Mouse (Mus musculus): ENCODE results near the gene Rcn1. TPM values are rescaled to one million over a fixed set of nuclear protein-coding genes. Genes with fewer than 3 reads are reported as not detected.
A peak's percentile ranks its signal among the peaks of the same experiment; 100 is the strongest.

Rcn1 gene
- polyA plus RNA-seq, 1 experiment from 2014 or later = 143 TPM

DNA sequence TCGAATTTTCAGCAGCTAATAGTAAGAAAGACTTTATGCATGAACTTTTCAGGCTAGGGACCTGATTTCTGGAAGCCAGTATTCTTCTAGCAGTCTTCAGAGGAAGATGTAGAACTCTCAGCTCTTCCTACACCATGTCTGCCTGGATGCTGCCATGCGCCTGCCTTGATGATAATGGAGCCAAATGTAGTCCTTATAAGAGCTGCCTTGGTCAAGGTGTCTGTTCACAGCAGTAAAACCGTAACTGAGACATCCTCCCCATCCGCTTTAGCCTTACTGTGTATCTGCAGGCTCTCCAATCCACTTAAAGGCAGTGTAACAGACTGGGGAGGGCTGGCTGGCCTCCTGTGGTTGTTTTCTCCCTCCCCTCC, 7.7 kb downstream of the Rcn1 start:
- Histone ChIP-seq H3K9ac (no peak overlapping the region), H3K36me3 (peaks cover 35% of the 10 kb centered on the region), H3K4me2 (replicated peaks) (no peak overlapping the region), H3K4me3 (no peak overlapping the region), H3K27me3 (no peaks in the 10 kb centered on the region), H3K9me3 (replicated peaks) (no peaks in the 10 kb centered on the region), H3K4me1 (no peaks in the 10 kb centered on the region), H3K27ac (no peak overlapping the region)
- no peak for ATAC-seq (ENCODE audit: low FRiP score)
- WGBS = 92% methylated on average over 4 of the region's 4 CpGs

DNA sequence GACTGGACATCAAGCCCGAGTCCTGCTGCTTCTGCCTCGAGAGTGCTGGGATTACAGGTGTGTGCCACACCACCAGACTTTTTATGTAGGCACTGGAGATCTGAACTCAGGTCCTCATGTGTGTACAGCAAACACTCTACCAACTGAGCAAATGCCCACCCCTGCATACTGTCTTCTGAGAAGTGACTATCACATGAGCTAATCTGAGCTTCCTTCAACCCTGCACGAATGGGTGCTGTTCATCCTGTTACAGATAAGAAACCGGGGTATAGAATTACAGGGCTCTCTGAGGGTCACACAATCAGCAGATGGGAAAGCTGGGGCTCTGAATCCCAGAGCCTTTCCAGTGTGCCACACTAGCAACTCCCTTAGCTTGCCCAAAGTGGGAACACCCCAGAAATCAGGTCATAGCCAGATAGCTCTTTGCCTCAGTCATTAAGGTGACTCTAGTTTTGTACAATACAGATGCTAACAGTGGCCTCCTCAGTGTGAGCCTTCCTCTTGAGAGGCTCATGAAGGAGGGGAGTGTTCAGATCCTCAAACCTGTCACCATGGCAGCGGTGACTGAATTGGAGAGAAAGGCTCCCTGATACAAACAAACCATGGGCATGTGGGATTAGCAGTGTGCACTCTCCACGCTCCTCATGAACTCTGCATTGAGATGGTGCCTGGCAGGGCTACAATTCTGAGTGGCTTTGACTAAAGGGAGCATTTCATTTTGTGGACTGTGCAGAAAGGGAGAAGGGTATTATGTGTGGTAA, 8.3 kb downstream of the Rcn1 start:
- H3K27me3 ChIP-seq = no peaks in the 10 kb centered on the region
- 82% methylated on average over 6 of the region's 6 CpGs for WGBS
- no peak overlapping the region for H3K27ac ChIP-seq
- H3K4me2 ChIP-seq (replicated peaks) = no peak overlapping the region
- no peaks in the 10 kb centered on the region for H3K4me1 ChIP-seq
- no peaks in the 10 kb centered on the region for H3K9me3 ChIP-seq (replicated peaks)
- H3K36me3 ChIP-seq = peaks cover 41% of the 10 kb centered on the region
- no peak overlapping the region for H3K9ac ChIP-seq
- ATAC-seq (ENCODE audit: low FRiP score) = peak; percentile 38; the same call in 1 of the 2 replicates
- H3K4me3 ChIP-seq = no peak overlapping the region

DNA sequence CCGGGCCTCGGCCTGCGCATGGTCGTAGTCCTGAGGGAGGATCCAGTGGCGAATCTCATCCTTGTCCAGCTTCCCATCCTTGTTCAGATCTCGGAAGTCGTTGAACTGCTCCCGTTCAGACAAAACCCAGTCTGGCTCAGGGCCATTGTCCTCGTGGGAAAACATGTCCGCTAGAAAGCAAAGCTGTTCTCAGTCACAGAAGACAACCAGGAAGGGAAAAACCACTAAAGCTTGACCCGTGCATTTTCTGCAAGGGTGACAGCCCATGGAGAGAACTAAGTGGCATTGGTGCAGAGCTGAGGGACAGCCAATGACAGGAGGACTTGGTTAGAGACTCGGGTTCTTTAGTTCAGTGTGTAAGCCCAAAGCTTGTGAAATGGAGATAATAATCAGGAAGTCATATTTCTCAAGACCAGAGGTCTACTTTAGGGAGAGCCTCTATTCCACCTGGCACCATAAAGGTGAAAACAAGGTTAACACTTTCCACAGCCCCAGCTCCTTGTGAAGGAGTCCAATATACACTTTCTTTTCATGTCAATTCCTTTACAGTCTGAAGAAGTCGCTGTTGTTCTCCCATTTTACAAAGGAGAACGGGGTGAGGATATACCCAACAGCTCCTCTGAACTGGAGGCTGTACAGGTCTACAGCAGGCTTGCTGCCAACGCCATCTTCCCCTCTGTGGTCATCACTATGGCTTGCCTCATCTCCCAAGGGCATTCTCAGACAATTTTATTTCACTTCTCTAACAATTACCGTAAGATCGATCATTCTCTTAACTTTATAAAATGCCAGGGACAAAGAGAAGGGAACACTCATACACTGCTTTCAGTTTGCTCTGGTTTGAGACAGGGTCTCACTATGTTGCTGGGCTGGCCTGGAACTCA, 9.9 kb downstream of the Rcn1 start:
- H3K4me1 ChIP-seq = no peaks in the 10 kb centered on the region
- no peak overlapping the region for H3K27ac ChIP-seq
- no peak overlapping the region for H3K9ac ChIP-seq
- no peak overlapping the region for H3K4me3 ChIP-seq
- 92% methylated on average over 17 of the region's 17 CpGs for WGBS
- ATAC-seq (ENCODE audit: low FRiP score) = no peak
- H3K36me3 ChIP-seq = peaks cover 44% of the 10 kb centered on the region
- H3K4me2 ChIP-seq (replicated peaks) = no peak overlapping the region
- no peaks in the 10 kb centered on the region for H3K9me3 ChIP-seq (replicated peaks)
- no peaks in the 10 kb centered on the region for H3K27me3 ChIP-seq

DNA sequence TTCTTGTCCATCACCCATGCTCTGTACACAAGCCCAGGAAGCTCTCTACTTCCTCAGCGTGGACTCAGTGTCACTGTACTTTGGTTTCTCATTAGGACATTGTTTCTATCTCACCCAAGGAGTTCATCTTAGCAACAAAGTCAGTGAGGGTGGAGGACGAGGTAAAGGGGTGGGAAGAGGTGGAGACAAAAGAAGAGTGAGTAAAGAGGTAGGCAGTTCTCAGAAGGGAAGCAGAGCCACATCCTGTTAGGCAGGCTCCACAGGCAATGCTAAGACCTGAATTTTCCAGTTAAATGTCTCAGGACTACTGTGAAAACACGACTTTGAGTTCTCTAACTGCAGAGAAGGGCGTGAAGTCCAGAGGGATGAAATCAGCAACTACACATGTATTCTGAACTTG, 12.7 kb downstream of the Rcn1 start:
- no peak overlapping the region for H3K4me2 ChIP-seq (replicated peaks)
- no peak overlapping the region for H3K4me3 ChIP-seq
- ATAC-seq (ENCODE audit: low FRiP score) = no peak
- H3K9me3 ChIP-seq (replicated peaks) = no peaks in the 10 kb centered on the region
- H3K27ac ChIP-seq = no peak overlapping the region
- no peak overlapping the region for H3K9ac ChIP-seq
- H3K4me1 ChIP-seq = no peaks in the 10 kb centered on the region
- peaks cover 34% of the 10 kb centered on the region for H3K36me3 ChIP-seq
- no peaks in the 10 kb centered on the region for H3K27me3 ChIP-seq
- WGBS = 83% methylated on average over 4 of the region's 4 CpGs

DNA sequence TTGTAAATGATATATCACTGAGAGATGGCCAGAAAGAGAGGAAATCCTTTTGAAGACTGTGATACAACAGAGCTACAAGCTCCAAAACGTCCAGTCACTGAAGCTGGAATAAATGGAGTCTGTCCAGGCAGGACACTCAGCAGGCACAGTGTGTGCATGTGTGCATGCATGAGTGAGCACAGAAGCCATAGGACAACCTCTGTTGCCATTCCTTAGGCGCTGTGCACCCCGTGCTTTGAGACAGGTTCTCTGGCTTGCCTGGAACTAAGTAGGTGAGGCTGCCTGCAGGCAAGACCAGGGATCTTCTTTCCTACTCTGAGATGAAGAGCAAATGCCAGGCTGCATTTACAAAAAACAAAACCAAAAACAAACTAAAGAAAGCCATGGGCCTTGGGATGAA, 14.1 kb downstream of the Rcn1 start:
- 74% methylated on average over 3 of the region's 3 CpGs for WGBS
- no peak overlapping the region for H3K27ac ChIP-seq
- no peak for ATAC-seq (ENCODE audit: low FRiP score)
- H3K36me3 ChIP-seq = peaks cover 27% of the 10 kb centered on the region; the same call in 1 of the 2 replicates
- H3K9ac ChIP-seq = no peak overlapping the region
- no peaks in the 10 kb centered on the region for H3K4me1 ChIP-seq
- no peaks in the 10 kb centered on the region for H3K9me3 ChIP-seq (replicated peaks)
- H3K4me2 ChIP-seq (replicated peaks) = no peak overlapping the region
- no peaks in the 10 kb centered on the region for H3K27me3 ChIP-seq
- no peak overlapping the region for H3K4me3 ChIP-seq

DNA sequence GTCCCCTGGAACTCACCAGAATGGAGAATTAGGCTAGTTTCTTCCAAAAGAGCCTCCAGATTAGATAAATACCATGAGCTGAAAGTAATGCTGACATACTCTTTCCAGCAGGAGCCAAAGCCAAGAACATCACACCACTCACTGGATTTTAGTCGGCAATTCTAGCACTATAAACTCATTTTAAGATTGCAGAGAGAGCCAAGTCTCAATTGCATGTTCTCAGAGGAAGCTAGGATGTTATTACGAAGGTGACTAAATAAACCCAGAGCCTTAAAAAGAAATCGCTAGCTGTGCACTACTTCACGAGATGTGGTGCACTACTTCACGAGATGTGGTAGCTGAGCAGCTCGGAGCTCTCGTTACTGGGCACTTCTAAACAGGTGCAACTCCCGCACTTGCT, 16.1 kb downstream of the Rcn1 start:
- Histone ChIP-seq H3K4me3 (no peak overlapping the region), H3K27ac (no peak overlapping the region), H3K4me1 (no peaks in the 10 kb centered on the region), H3K27me3 (no peaks in the 10 kb centered on the region), H3K9ac (no peak overlapping the region), H3K9me3 (replicated peaks) (no peaks in the 10 kb centered on the region), H3K36me3 (peaks cover 20% of the 10 kb centered on the region; the same call in 1 of the 2 replicates), H3K4me2 (replicated peaks) (no peak overlapping the region)
- no peak for ATAC-seq (ENCODE audit: low FRiP score)
- WGBS = 89% methylated on average over 8 of the region's 8 CpGs

DNA sequence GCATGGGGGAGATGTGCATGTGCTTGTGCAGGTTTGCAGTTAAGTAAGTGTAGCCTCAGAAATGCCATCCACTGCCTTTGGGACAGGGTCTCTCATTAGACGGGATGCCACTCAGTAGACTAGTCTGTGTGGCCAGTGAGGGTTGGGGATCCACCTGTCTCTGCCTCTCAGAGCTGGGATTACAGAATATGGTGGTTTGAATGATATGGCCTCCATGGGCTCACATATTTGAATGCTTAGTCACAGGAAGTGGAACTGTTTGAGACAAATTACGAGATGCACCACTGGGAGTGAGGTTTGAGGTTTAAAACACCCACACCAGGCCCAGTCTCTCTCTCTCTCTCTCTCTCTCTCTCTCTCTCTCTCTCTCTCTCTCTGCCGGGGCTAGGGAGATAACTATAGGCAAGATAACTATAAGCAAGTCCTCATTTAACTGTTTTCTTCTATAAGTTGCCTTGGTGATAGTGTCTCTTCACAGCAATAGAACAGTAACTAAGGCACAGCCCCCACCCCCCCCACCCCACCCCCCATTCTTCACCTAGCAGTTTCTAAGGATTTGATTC, 18.3 kb downstream of the Rcn1 start:
- 84% methylated on average over 3 of the region's 3 CpGs for WGBS

DNA sequence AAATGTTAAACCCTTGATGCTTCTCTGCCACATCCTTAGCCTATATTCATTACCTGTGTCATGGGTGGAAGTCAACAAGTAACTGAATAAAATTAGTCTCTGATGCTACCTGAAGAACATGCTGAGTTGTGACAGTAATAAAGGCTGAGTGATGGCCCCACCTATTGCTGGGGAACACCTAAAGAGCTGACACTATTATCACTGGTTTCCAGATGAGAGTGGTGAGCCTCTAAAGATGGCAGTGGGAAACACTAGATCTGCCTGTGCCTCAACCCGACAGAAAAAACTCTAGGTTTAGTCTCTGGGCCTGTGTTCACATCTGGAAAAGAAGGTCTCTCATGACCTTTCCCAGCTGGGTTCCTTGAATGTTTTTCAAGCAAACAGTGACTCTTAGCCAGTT, 19.4 kb downstream of the Rcn1 start:
- Histone ChIP-seq H3K4me3 (no peak overlapping the region), H3K36me3 (no peaks in the 10 kb centered on the region), H3K9ac (no peak overlapping the region), H3K27ac (no peak overlapping the region), H3K4me1 (no peaks in the 10 kb centered on the region), H3K27me3 (no peaks in the 10 kb centered on the region), H3K9me3 (replicated peaks) (no peaks in the 10 kb centered on the region), H3K4me2 (replicated peaks) (no peak overlapping the region)
- WGBS = 76% methylated on average over 1 of the region's 1 CpGs
- no peak for ATAC-seq (ENCODE audit: low FRiP score)

More for the DNA sequence above, 18.3 kb downstream of the Rcn1 start:
- Histone ChIP-seq H3K36me3 (peaks cover 6% of the 10 kb centered on the region; the same call in 1 of the 2 replicates), H3K27me3 (no peaks in the 10 kb centered on the region), H3K9ac (no peak overlapping the region), H3K9me3 (replicated peaks) (no peaks in the 10 kb centered on the region), H3K4me3 (no peak overlapping the region), H3K27ac (no peak overlapping the region), H3K4me1 (no peaks in the 10 kb centered on the region), H3K4me2 (replicated peaks) (no peak overlapping the region)
- no peak for ATAC-seq (ENCODE audit: low FRiP score)

DNA sequence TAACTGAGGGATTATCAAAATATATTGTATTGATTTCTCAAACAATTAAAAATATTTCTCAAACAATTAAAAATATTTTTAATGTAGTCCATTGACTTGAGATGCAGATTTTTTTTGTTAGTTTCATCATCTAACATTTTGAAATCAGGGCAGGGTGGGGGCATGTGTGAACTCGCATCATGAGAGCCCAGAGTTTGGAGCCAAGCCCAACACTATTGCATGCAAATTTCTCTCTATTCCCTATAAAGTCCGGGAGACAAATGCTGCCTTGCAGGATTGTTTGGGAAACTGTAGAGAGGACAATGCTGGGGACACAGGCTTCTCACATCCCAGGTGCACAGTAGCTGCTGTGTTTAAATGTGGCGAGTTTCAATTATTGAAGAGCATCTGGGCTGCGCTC, 23.4 kb downstream of the Rcn1 start:
- Histone ChIP-seq H3K9me3 (replicated peaks) (no peaks in the 10 kb centered on the region), H3K4me2 (replicated peaks) (no peak overlapping the region), H3K9ac (no peak overlapping the region), H3K27ac (no peak overlapping the region), H3K36me3 (no peaks in the 10 kb centered on the region), H3K4me1 (0 out of 2 replicates have a peak, but pooled peaks cover 3% of the 10 kb centered on the region), H3K27me3 (no peaks in the 10 kb centered on the region; the same call in none of the 2 replicates), H3K4me3 (no peak overlapping the region)
- 84% methylated on average over 4 of the region's 4 CpGs for WGBS
- no peak for ATAC-seq (ENCODE audit: low FRiP score)

DNA sequence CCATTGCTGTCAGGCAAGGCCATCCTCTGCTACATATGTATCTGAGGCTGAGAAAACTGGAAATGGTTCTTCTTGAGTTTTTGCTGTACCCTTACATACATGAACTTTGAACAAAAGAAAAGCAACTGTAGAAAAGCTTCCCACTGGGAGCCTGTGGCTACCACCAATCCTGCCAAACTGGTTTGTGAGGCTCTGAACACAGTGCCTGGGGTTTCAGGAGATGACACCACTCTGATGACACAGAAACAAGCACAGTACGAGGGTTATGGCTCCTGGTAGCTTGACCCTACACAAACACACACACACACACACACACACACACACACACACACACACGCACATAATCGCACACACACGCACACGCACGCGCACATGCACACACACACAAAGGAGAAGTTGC, 23.9 kb downstream of the Rcn1 start:
- Histone ChIP-seq H3K27ac (no peak overlapping the region), H3K9ac (no peak overlapping the region), H3K27me3 (no peaks in the 10 kb centered on the region; the same call in none of the 2 replicates), H3K36me3 (no peaks in the 10 kb centered on the region), H3K4me1 (peaks cover 7% of the 10 kb centered on the region), H3K4me2 (replicated peaks) (no peak overlapping the region), H3K9me3 (replicated peaks) (no peaks in the 10 kb centered on the region), H3K4me3 (no peak overlapping the region)
- WGBS = 82% methylated on average over 7 of the region's 7 CpGs
- ATAC-seq (ENCODE audit: low FRiP score) = no peak

DNA sequence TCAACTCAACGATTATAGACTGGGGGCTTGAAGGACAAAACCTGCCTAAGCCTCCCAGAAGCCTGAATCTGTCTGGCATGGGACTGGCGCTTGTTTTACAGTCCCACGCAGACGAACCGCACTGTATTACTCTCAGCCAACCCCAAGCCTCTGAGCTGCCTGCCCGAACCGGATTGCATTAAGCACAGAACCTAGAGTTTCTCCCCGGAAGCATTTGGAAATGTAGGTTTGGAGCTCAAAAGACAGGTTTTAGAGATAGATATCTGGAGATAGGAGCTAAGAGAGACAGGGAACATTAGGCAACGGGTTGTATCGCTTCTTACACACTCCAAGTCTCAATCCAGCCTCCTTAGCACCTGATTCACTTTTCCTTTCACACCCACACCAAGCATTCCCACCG, 25.5 kb downstream of the Rcn1 start:
- H3K4me2 ChIP-seq (replicated peaks) = no peak overlapping the region
- no peak overlapping the region for H3K4me3 ChIP-seq
- ATAC-seq (ENCODE audit: low FRiP score) = no peak
- H3K9ac ChIP-seq = no peak overlapping the region
- H3K9me3 ChIP-seq (replicated peaks) = no peaks in the 10 kb centered on the region
- no peaks in the 10 kb centered on the region for H3K36me3 ChIP-seq
- 92% methylated on average over 11 of the region's 11 CpGs for WGBS
- H3K27me3 ChIP-seq = no peaks in the 10 kb centered on the region; the same call in none of the 2 replicates
- no peak overlapping the region for H3K27ac ChIP-seq
- peaks cover 10% of the 10 kb centered on the region for H3K4me1 ChIP-seq

DNA sequence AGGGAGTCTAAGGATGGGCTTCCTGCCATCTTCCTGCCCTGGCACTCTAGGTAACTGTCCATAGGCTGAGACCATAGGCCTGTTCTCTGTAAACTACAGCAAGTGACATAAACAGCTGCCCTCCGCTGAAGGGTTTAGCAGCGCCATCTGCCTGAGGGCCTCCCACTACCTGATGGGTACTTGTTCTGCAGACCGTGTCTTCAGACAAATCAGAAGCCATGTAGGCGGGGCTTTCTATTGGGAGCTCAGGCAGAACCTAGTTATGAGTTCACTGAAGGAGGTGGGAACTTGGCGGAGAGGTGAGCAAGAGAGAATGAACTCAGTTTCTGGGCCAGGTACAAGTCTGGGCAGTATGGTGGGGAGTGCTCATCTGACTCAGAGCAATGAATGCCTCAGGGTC, 26.4 kb downstream of the Rcn1 start:
- Histone ChIP-seq H3K9me3 (replicated peaks) (no peaks in the 10 kb centered on the region), H3K4me2 (replicated peaks) (no peak overlapping the region), H3K36me3 (no peaks in the 10 kb centered on the region), H3K27ac (no peak overlapping the region), H3K4me3 (no peak overlapping the region), H3K27me3 (no peaks in the 10 kb centered on the region; the same call in none of the 2 replicates), H3K4me1 (peaks cover 10% of the 10 kb centered on the region), H3K9ac (no peak overlapping the region)
- ATAC-seq (ENCODE audit: low FRiP score) = no peak
- WGBS = 83% methylated on average over 5 of the region's 5 CpGs
